Mouse (Mus musculus) testis, adult 2 months (tissue): Measurements from ENCODE around the gene Dgki. TPM values are rescaled to one million over a fixed set of nuclear protein-coding genes. Genes with fewer than 3 reads are reported as not detected.
"Not testable (repeated sequence)": the region's sequence is repeated elsewhere in the genome, so short reads cannot be mapped to it uniquely, and the experiment has no call there.

Experiments
- H3K27ac ChIP-seq: fragments of 200-500 bp; 2 replicates; pipeline ENCODE4 v1.5.1; 2012; ENCODE audit warnings: low read depth, low read length; ENCODE audit not compliant: control insufficient read depth, insufficient read depth
- H3K27me3 ChIP-seq: fragments of 200-500 bp; 2 replicates; pipeline ENCODE4 v1.6.1; 2012; ENCODE audit warnings: mild to moderate bottlenecking, low read length, moderate library complexity; ENCODE audit not compliant: control insufficient read depth, insufficient read depth
- H3K36me3 ChIP-seq: fragments of 200-500 bp; 2 replicates; pipeline ENCODE4 v1.6.1; 2012; ENCODE audit warnings: mild to moderate bottlenecking, low read length; ENCODE audit not compliant: control insufficient read depth, insufficient read depth
- H3K4me1 ChIP-seq: fragments of 200-500 bp; 2 replicates; pipeline ENCODE4 v1.6.1; 2012; ENCODE audit warnings: low read length; ENCODE audit not compliant: control insufficient read depth, insufficient read depth
- H3K4me3 ChIP-seq: fragments of 200-500 bp; 2 replicates; pipeline ENCODE4 v1.5.1; 2012; ENCODE audit warnings: low read depth, mild to moderate bottlenecking, low read length, moderate library complexity, mixed read lengths; ENCODE audit not compliant: control insufficient read depth
- CTCF ChIP-seq: fragments of 200-500 bp; IDR thresholded peaks from 2 replicates; pipeline ENCODE4 v1.5.1; 2012; ENCODE audit warnings: low read depth, mild to moderate bottlenecking, inconsistent platforms, low read length, moderate library complexity; ENCODE audit not compliant: control insufficient read depth, insufficient read depth, insufficient replicate concordance
- POLR2A ChIP-seq: fragments of 200-500 bp; IDR thresholded peaks from 2 replicates; pipeline ENCODE4 v1.6.1; 2012; ENCODE audit warnings: low read depth, mild to moderate bottlenecking, inconsistent platforms, low read length, moderate library complexity; ENCODE audit not compliant: control insufficient read depth
- polyA plus RNA-seq: library from polyadenylated mRNA; depleted of rRNA; stranded (reverse); fragments of >200 nt; gene quantifications from 2 replicates; pipeline ENCODE4 v1.2.3, GENCODE M21; 2012

Dgki gene
- polyA plus RNA-seq, 1 experiment, result 0.10 TPM

DNA sequence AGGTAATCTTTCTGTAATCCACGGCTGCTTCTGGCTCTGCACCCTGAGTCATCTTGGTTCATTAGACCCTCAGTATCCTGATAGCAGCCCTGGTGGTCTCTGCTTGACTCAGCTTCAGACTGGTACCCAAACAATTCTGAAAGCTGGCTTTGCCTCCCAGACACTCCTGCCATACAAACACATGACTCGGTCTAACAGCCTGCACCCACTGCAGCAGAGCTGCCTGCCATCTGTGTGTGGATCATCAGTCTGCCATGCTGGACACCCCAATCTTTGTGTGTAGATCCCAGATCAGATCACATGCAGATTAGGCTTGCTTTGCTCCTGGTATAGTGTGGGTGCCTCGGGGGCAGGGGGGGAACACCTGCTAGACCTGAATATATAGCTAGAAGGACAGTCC lies 180.8 kb downstream of the Dgki start:
- Histone ChIP-seq H3K27ac (no peak overlapping the region), H3K27me3 (no peaks in the 10 kb centered on the region), H3K36me3 (no peaks in the 10 kb centered on the region), H3K4me3 (no peak overlapping the region), H3K4me1 (no peaks in the 10 kb centered on the region)
- no peak for TF ChIP-seq POLR2A
- TF ChIP-seq CTCF, result no peak

DNA sequence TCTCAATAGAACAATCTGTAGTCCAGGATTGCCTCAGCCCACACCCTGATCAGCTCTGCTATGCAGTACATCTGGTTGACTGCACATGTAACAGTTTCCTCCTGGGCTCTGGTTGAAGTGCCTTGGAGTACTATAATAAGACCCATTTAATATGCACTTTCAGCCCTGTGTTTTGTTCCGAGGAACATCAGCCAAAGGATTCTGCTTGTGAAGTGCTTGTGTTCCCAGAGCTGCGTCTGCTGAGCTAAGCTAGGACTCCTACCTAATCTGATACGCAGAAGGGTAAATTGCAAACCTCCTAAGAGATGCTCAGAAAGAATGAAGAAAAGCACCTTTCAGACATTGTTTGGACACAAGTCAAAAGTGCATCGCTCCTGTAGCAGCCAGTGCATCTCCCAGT lies 186.9 kb downstream of the Dgki start:
- no peaks in the 10 kb centered on the region for H3K36me3 ChIP-seq
- no peak overlapping the region for H3K27ac ChIP-seq
- no peaks in the 10 kb centered on the region for H3K27me3 ChIP-seq
- H3K4me1 ChIP-seq, result no peaks in the 10 kb centered on the region
- TF ChIP-seq CTCF (no peak), POLR2A (no peak)
- no peak overlapping the region for H3K4me3 ChIP-seq

DNA sequence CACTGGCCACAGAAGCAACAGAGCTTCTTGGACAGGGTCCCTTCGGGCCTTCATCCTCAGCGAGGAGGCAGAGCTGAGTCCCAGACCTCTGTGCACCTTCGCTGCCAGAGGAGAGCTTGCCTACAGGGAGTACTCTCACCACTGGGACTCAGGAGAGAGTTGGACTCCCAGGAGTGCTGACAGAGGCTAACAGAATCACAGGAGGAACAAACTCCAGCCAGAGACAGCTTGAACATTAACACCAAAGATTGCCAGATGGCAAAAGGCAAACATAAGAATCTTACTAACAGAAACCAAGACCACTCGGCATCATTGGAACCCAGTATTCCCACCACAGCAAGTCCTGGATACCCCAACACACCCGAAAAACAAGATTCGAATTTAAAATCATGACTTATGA lies 193.7 kb downstream of the Dgki start:
- H3K4me1 ChIP-seq, H3K36me3 ChIP-seq, H3K4me3 ChIP-seq, H3K27ac ChIP-seq, H3K27me3 ChIP-seq: not testable (repeated sequence)

DNA sequence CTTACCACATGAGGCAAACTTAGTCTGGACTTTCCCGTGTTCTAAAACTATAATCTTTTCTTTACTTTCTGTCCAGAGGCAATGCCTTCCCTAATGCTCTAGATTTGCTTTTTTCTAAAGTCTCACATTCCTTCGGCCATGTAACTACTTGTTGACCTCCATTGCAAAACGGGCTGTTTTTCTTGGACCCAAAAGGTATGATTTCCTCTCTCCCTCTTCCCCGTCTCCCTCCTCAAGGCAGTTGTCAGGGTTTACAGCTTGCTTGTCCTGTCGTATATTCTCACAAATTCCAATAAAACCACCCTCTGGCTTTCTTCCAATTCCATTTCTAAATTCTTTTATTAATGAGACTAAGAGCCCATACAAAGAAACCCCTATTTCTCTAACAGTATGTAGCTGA lies 199.6 kb downstream of the Dgki start:
- Histone ChIP-seq H3K27ac (no peak overlapping the region), H3K36me3 (no peaks in the 10 kb centered on the region), H3K4me3 (no peak overlapping the region), H3K27me3 (no peaks in the 10 kb centered on the region), H3K4me1 (peaks cover 2% of the 10 kb centered on the region; the same call in 1 of the 2 replicates)
- no peak for TF ChIP-seq CTCF
- TF ChIP-seq POLR2A, result no peak

DNA sequence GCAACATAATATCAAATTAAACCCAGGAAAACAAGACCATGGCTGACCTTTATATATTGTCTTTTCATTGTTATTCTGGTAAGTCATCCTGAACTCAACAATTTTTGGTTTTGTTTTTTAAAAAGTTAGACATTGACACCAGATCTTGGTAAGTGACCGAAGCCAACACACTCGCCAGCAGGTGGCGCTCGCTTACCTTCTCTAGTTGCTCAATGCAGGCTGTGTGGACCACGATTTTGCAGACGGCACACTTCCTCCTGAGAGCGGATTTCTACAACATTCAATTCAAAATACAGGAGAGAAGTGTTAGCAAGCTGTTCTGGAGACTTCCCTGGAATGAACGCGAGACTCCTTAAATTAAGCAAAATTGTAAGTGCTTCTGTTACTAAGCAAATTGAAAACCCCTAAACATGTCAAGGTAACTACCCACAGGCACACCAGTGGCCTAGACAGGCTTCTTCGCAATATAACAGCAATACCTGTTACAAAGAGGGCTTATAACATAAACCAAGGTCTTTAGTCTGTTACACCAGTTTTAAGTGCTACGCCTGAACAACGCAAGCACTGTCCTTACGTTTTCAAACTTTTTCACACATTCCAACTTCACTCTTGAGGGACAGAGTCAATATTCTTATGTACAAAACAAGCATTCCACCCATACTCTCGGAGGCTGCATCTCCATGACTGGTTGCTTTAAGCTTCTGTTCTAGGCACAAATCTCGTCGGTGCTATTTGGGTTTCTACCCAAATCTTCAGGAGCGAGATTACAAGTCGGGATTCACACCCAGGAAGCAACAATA lies 202.4 kb downstream of the Dgki start:
- Histone ChIP-seq H3K4me3 (no peak overlapping the region), H3K27ac (no peak overlapping the region), H3K4me1 (peaks cover 2% of the 10 kb centered on the region; the same call in 1 of the 2 replicates), H3K36me3 (no peaks in the 10 kb centered on the region), H3K27me3 (no peaks in the 10 kb centered on the region)
- TF ChIP-seq POLR2A, result no peak
- TF ChIP-seq CTCF, result peak; percentile 83; the same call in 1 of the 2 replicates

DNA sequence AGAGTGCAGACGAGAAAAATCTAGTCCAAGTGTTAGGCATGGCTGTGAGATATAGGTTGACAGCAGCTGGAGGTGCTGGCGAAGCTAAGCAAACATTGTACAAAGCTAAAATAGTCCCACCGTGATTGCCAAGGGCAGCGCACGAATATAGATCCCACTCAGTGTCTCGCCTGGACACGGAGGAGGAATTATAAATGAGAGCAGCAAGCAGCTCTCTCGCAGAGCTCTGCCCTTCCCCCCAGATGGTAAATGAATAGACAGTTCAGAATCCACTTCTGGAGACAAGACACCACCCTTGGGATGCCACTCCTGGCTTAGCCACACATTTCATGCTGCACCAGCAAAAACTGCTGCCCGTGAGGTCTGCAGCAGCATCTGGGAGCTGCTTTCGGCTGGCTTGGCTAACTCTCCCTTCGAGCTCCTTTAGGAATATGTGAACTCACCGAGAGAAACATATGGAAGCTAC lies 203.1 kb downstream of the Dgki start:
- H3K4me3 ChIP-seq, result no peak overlapping the region
- no peaks in the 10 kb centered on the region for H3K27me3 ChIP-seq
- peaks cover 2% of the 10 kb centered on the region; the same call in 1 of the 2 replicates for H3K4me1 ChIP-seq
- no peak overlapping the region for H3K27ac ChIP-seq
- H3K36me3 ChIP-seq, result no peaks in the 10 kb centered on the region
- TF ChIP-seq POLR2A (no peak), CTCF (no peak)

DNA sequence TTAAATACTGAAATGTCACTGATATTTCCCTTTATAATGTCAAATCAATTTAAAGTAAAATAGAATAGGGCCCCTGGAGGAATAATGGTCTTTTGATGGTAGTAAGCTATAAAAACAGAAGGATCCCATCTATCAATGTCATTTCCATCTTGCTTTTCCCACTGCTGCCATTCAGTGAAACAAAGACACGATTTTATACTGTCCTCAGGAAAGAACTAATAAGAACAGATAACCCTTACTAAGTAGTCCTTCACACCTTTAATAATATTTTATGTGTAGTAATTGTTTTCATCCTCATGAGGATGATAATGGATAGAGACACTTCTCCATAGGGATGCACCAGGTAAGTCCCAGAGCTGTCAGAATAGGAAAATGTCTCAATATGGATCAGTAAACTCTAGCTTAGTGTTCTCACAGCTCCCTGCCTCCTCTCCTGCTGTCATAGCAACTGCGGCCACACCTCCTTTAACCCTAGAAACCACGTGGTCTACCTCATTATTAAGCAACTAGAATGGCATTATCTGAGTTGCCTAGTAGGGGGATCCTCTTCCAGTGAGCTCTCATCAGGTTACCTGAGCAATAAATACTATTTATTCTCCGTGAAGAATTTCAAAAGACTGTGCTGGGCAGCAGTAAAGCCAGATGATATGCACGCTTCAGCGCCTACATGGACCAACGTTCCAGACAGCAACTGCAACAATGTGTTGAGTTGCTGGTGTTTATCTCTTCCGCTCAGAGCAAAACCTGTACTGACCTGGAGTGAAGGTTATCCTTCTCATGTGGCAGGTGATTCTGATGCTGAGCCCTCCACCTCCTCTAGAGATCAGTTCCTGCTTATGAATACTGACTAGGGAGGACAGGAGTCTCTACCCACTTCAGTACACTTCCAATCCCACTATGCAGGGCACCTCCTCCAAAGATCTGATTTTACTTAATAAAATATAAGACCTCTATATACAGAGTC lies 210.6 kb downstream of the Dgki start:
- TF ChIP-seq POLR2A, result no peak
- TF ChIP-seq CTCF, result no peak
- Histone ChIP-seq H3K36me3 (no peaks in the 10 kb centered on the region), H3K4me1 (no peaks in the 10 kb centered on the region), H3K27me3 (no peaks in the 10 kb centered on the region), H3K27ac (no peak overlapping the region), H3K4me3 (no peak overlapping the region)
